Comparison of ENCODE assay signal across 28 mouse cellular contexts in the genomic region with DNA sequence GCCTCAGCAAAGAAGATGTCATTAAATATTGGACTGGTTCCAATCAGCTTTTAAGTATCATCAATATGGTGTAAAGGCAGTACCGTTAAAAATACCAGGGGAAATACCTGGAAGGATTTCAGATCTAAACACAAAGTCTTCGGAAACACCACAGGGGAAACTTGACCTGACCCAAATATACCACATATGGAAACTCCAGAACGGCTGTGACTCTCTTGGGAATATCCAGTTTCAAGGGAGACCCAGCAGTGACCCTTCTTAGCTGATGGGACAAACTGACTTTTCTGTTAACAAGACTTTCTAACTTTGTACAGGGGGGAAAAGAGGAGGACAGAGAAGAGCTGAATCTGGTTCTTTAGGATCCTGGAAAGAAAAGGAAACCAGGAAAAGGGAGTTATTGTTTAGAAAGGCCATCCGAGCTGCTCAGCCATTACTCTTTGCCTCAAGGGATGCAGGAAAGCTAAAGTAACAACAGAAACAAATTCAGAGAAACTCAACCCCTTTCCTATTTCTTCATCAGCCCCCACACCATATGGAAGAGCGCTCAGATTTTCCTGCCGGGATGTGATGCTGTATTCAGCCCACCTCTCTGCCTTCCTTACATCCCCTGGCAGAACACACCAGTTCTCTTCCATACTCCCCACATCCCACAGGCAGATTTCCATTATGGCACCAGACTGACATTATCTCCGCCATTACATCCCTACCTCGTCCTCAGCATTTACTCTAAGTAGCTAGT. TPM values are rescaled to one million over a fixed set of nuclear protein-coding genes. Genes with fewer than 3 reads are reported as not detected.
DNase-seq lines count a peak whose midpoint lies in the region; ATAC-seq lines count a peak whose summit lies in the region.
"Had no signal": no experiment of that assay in that cellular context is flagged by ENCODE, and none has a peak within 500 bp of the region (broad histone marks: within the 10 kb centered on the region; RNA-seq: fewer than 3 reads in every experiment).

No protein-coding gene starts in this region.

- WGBS in kidney, embryonic 14.5 days: 37% methylated on average over 8 of the region's 8 CpGs
- 79% methylated on average over 8 of the region's 8 CpGs for WGBS in midbrain, embryonic 11.5 days
- 88% methylated on average over 8 of the region's 8 CpGs for WGBS in midbrain, embryonic 14.5 days
- WGBS in embryonic facial prominence, embryonic 11.5 days: 37% methylated on average over 8 of the region's 8 CpGs
- WGBS in forebrain, embryonic 10.5 days: 78% methylated on average over 8 of the region's 8 CpGs

- peaks cover 9% of the 10 kb centered on the region; the same call in 1 of the 2 replicates for H3K36me3 ChIP-seq in kidney, embryonic 14.5 days (ENCODE audit: control insufficient read depth, insufficient read depth, low read length)
- H3K36me3 ChIP-seq in midbrain, embryonic 11.5 days (ENCODE audit: control insufficient read depth, insufficient read depth, low read length): no peaks in the 10 kb centered on the region; the same call in 1 of the 2 replicates
- H3K36me3 ChIP-seq in midbrain, embryonic 14.5 days (ENCODE audit: control insufficient read depth, insufficient read depth, low read length): peaks cover 10% of the 10 kb centered on the region
- H3K36me3 ChIP-seq in embryonic facial prominence, embryonic 11.5 days (replicated peaks; ENCODE audit: control insufficient read depth, insufficient read depth, low read depth, low read length): peaks cover 2% of the 10 kb centered on the region
- H3K36me3 ChIP-seq in forebrain, embryonic 10.5 days (replicated peaks): peaks cover 15% of the 10 kb centered on the region

- no peak for DNase-seq in kidney, postnatal 25 days
- DNase-seq in midbrain, embryonic 11.5 days (ENCODE audit: low spot score, missing footprints): peak; percentile 28
- no peak for DNase-seq in midbrain, embryonic 14.5 days
- DNase-seq in embryonic facial prominence, embryonic 11.5 days (ENCODE audit: low spot score): peak; percentile 83
- DNase-seq in forebrain, embryonic 10.5 days (ENCODE audit: extremely low spot score, low spot score): no peak
- no peak for DNase-seq in layer of hippocampus, adult 8-10 months (ENCODE audit: low spot score in 2 of 2)
- DNase-seq: adrenal gland, postnatal 10 days; cerebellum, adult 2 months; cerebellum, postnatal 25 days; gastrocnemius, postnatal 36 days; heart, postnatal 36 days; kidney, adult 11 months; lung, adult 2 months; lung, postnatal 14 days; right cerebral cortex, postnatal 14 days; thymus, postnatal 14 days had no signal

- peak; percentile 69; the same call in 1 of the 2 replicates for ATAC-seq in kidney, embryonic 14.5 days (ENCODE audit: low FRiP score, low TSS enrichment)
- no peak for ATAC-seq in midbrain, embryonic 11.5 days (ENCODE audit: low FRiP score)
- ATAC-seq in midbrain, embryonic 14.5 days (ENCODE audit: low FRiP score, low TSS enrichment): no peak
- ATAC-seq in embryonic facial prominence, embryonic 11.5 days (replicated peaks; ENCODE audit: insufficient number of reproducible peaks, low FRiP score, low TSS enrichment, low read depth): peak; percentile 71
- ATAC-seq: forebrain, embryonic 15.5 days; liver, embryonic 12.5 days had no signal

- H3K27ac ChIP-seq in kidney, embryonic 14.5 days (ENCODE audit: low read depth, low read length): no peak overlapping the region
- no peak overlapping the region for H3K27ac ChIP-seq in midbrain, embryonic 11.5 days (ENCODE audit: low read depth, low read length)
- H3K27ac ChIP-seq in midbrain, embryonic 14.5 days (replicated peaks; ENCODE audit: low read depth, low read length): no peak overlapping the region
- no peak overlapping the region for H3K27ac ChIP-seq in embryonic facial prominence, embryonic 11.5 days (replicated peaks; ENCODE audit: low read depth, low read length)
- H3K27ac ChIP-seq in forebrain, embryonic 10.5 days: no peak overlapping the region
- H3K27ac ChIP-seq: embryonic facial prominence, embryonic 13.5 days; forebrain, embryonic 15.5 days; heart, embryonic 15.5 days; hindbrain, embryonic 13.5 days; limb, embryonic 12.5 days; liver, embryonic 12.5 days; midbrain, embryonic 12.5 days; stomach, postnatal 0 days had no signal

- H3K27me3 ChIP-seq in kidney, embryonic 14.5 days (ENCODE audit: control insufficient read depth, insufficient read depth, low read length): no peaks in the 10 kb centered on the region
- H3K27me3 ChIP-seq in midbrain, embryonic 11.5 days (ENCODE audit: control insufficient read depth, insufficient read depth, low read length): no peaks in the 10 kb centered on the region; the same call in 1 of the 2 replicates
- H3K27me3 ChIP-seq in midbrain, embryonic 14.5 days (ENCODE audit: control insufficient read depth, insufficient read depth, low read length): no peaks in the 10 kb centered on the region
- H3K27me3 ChIP-seq in embryonic facial prominence, embryonic 11.5 days (ENCODE audit: control insufficient read depth, insufficient read depth, low read length): no peaks in the 10 kb centered on the region
- 0 out of 2 replicates have a peak, but pooled peaks cover 6% of the 10 kb centered on the region for H3K27me3 ChIP-seq in forebrain, embryonic 10.5 days (ENCODE audit: poor library complexity, severe bottlenecking)
- H3K27me3 ChIP-seq: embryonic facial prominence, embryonic 13.5 days; forebrain, embryonic 15.5 days; heart, embryonic 15.5 days; limb, embryonic 12.5 days; liver, embryonic 12.5 days had no signal

- no peak overlapping the region for H3K4me2 ChIP-seq in kidney, embryonic 14.5 days (replicated peaks; ENCODE audit: low read depth, low read length)
- H3K4me2 ChIP-seq in midbrain, embryonic 11.5 days: no peak overlapping the region
- H3K4me2 ChIP-seq in midbrain, embryonic 14.5 days (ENCODE audit: low read length): no peak overlapping the region
- no peak overlapping the region for H3K4me2 ChIP-seq in embryonic facial prominence, embryonic 11.5 days (ENCODE audit: low read depth, low read length)
- H3K4me2 ChIP-seq: embryonic facial prominence, embryonic 13.5 days; forebrain, embryonic 15.5 days; heart, embryonic 15.5 days; hindbrain, embryonic 13.5 days; limb, embryonic 12.5 days; liver, embryonic 12.5 days; midbrain, embryonic 12.5 days had no signal

- peaks cover 5% of the 10 kb centered on the region; the same call in 1 of the 2 replicates for H3K4me1 ChIP-seq in kidney, embryonic 14.5 days (ENCODE audit: control insufficient read depth, insufficient read depth, low read length)
- H3K4me1 ChIP-seq in midbrain, embryonic 11.5 days (ENCODE audit: control insufficient read depth, insufficient read depth, low read length): peaks cover 8% of the 10 kb centered on the region
- peaks cover 6% of the 10 kb centered on the region; the same call in 1 of the 2 replicates for H3K4me1 ChIP-seq in midbrain, embryonic 14.5 days (ENCODE audit: control insufficient read depth, insufficient read depth, low read length)
- no peaks in the 10 kb centered on the region for H3K4me1 ChIP-seq in embryonic facial prominence, embryonic 11.5 days (ENCODE audit: control insufficient read depth, insufficient read depth, low read length)
- H3K4me1 ChIP-seq in forebrain, embryonic 10.5 days: peaks cover 20% of the 10 kb centered on the region

- H3K9ac ChIP-seq in kidney, embryonic 14.5 days (ENCODE audit: low read depth, low read length): no peak overlapping the region
- H3K9ac ChIP-seq in midbrain, embryonic 11.5 days (ENCODE audit: low read length): no peak overlapping the region
- no peak overlapping the region for H3K9ac ChIP-seq in midbrain, embryonic 14.5 days (replicated peaks; ENCODE audit: low read length)
- no peak overlapping the region for H3K9ac ChIP-seq in embryonic facial prominence, embryonic 11.5 days (replicated peaks; ENCODE audit: low read length)
- H3K9ac ChIP-seq: embryonic facial prominence, embryonic 13.5 days; forebrain, embryonic 15.5 days; heart, embryonic 15.5 days; hindbrain, embryonic 13.5 days; limb, embryonic 12.5 days; liver, embryonic 12.5 days; midbrain, embryonic 12.5 days had no signal

- no peak overlapping the region for H3K4me3 ChIP-seq in kidney, embryonic 14.5 days (ENCODE audit: low read length)
- H3K4me3 ChIP-seq in midbrain, embryonic 11.5 days (ENCODE audit: low read depth, low read length): no peak overlapping the region
- no peak overlapping the region for H3K4me3 ChIP-seq in midbrain, embryonic 14.5 days (replicated peaks; ENCODE audit: low read depth, low read length)
- no peak overlapping the region for H3K4me3 ChIP-seq in embryonic facial prominence, embryonic 11.5 days (ENCODE audit: low read depth, low read length)
- no peak overlapping the region for H3K4me3 ChIP-seq in forebrain, embryonic 10.5 days
- H3K4me3 ChIP-seq: embryonic facial prominence, embryonic 13.5 days; forebrain, embryonic 15.5 days; heart, embryonic 15.5 days; hindbrain, embryonic 13.5 days; limb, embryonic 12.5 days; liver, embryonic 12.5 days; midbrain, embryonic 12.5 days had no signal

- no peaks in the 10 kb centered on the region for H3K9me3 ChIP-seq in kidney, embryonic 14.5 days (ENCODE audit: control insufficient read depth, low read length)
- no peaks in the 10 kb centered on the region for H3K9me3 ChIP-seq in midbrain, embryonic 11.5 days (ENCODE audit: control insufficient read depth, low read length)
- no peaks in the 10 kb centered on the region for H3K9me3 ChIP-seq in midbrain, embryonic 14.5 days (ENCODE audit: control insufficient read depth, low read length)
- H3K9me3 ChIP-seq in embryonic facial prominence, embryonic 11.5 days (replicated peaks; ENCODE audit: control insufficient read depth, low read length): no peaks in the 10 kb centered on the region
- no peaks in the 10 kb centered on the region for H3K9me3 ChIP-seq in forebrain, embryonic 10.5 days
- H3K9me3 ChIP-seq: embryonic facial prominence, embryonic 13.5 days; forebrain, embryonic 15.5 days; heart, embryonic 15.5 days; hindbrain, embryonic 13.5 days; limb, embryonic 12.5 days; liver, embryonic 12.5 days; midbrain, embryonic 12.5 days had no signal

RNA-seq across cellular contexts. Expression of a gene that starts 1.8 kb away (rescaled TPM):
- polyA plus RNA-seq in kidney, embryonic 14.5 days (2014; fragmentation: Nextera tagmentation; extraction: Ambion mirVana): 103 and 114 TPM in 2 replicates
- 104 and 116 TPM in 2 replicates for polyA plus RNA-seq in midbrain, embryonic 11.5 days (2014; fragmentation: Nextera tagmentation; extraction: Ambion mirVana)
- polyA plus RNA-seq in midbrain, embryonic 14.5 days (2014; fragmentation: Nextera tagmentation; extraction: Ambion mirVana): 114 and 120 TPM in 2 replicates
- polyA plus RNA-seq in embryonic facial prominence, embryonic 11.5 days (2014; fragmentation: Nextera tagmentation; extraction: Ambion mirVana): 83.6 and 86.1 TPM in 2 replicates
- 75.5 and 79.5 TPM in 2 replicates for polyA plus RNA-seq in forebrain, embryonic 10.5 days (2016; fragmentation: Nextera tagmentation; extraction: Ambion mirVana)
- 10 to 100 TPM; 29.0 to 34.0 (median 30.1) TPM for total RNA-seq in layer of hippocampus, adult 8-10 months (2022)

RNA-seq across cellular contexts. Expression of a gene that starts 17.6 kb away (rescaled TPM):
- not detected in 2 replicates for polyA plus RNA-seq in kidney, embryonic 14.5 days (2014; fragmentation: Nextera tagmentation; extraction: Ambion mirVana)
- 0.07 TPM in 1 of 2 replicates, not detected in the other for polyA plus RNA-seq in midbrain, embryonic 11.5 days (2014; fragmentation: Nextera tagmentation; extraction: Ambion mirVana)
- polyA plus RNA-seq in midbrain, embryonic 14.5 days (2014; fragmentation: Nextera tagmentation; extraction: Ambion mirVana): not detected in 2 replicates
- 0.13 and 0.21 TPM in 2 replicates for polyA plus RNA-seq in embryonic facial prominence, embryonic 11.5 days (2014; fragmentation: Nextera tagmentation; extraction: Ambion mirVana)
- polyA plus RNA-seq in forebrain, embryonic 10.5 days (2016; fragmentation: Nextera tagmentation; extraction: Ambion mirVana): 0.04 TPM in 1 of 2 replicates, not detected in the other
- total RNA-seq in layer of hippocampus, adult 8-10 months (2022): not detected
- total RNA-seq: megakaryocyte progenitor cell, adult 5-6 weeks; monocyte, adult 5-6 weeks; neutrophil, adult 5-6 weeks had no signal
- polyA plus RNA-seq: embryonic facial prominence, embryonic 13.5 days; forebrain, embryonic 15.5 days; heart, embryonic 15.5 days; hindbrain, embryonic 13.5 days; liver, embryonic 12.5 days; midbrain, embryonic 12.5 days had no signal

RNA-seq across cellular contexts. Expression of a gene that starts 37.9 kb away (rescaled TPM):
- 134 and 156 TPM in 2 replicates for polyA plus RNA-seq in kidney, embryonic 14.5 days (2014; fragmentation: Nextera tagmentation; extraction: Ambion mirVana)
- 129 and 143 TPM in 2 replicates for polyA plus RNA-seq in midbrain, embryonic 11.5 days (2014; fragmentation: Nextera tagmentation; extraction: Ambion mirVana)
- 37.7 and 41.9 TPM in 2 replicates for polyA plus RNA-seq in midbrain, embryonic 14.5 days (2014; fragmentation: Nextera tagmentation; extraction: Ambion mirVana)
- polyA plus RNA-seq in embryonic facial prominence, embryonic 11.5 days (2014; fragmentation: Nextera tagmentation; extraction: Ambion mirVana): 149 and 164 TPM in 2 replicates
- 191 and 208 TPM in 2 replicates for polyA plus RNA-seq in forebrain, embryonic 10.5 days (2016; fragmentation: Nextera tagmentation; extraction: Ambion mirVana)
- total RNA-seq in layer of hippocampus, adult 8-10 months (2022): 10 to 100 TPM in 2 of 4 experiments, 1 to 10 TPM in 2; 7.5 to 11.5 (median 10.0) TPM

RNA-seq across cellular contexts. Expression of a gene that starts 37.9 kb away (rescaled TPM):
- polyA plus RNA-seq in kidney, embryonic 14.5 days (2014; fragmentation: Nextera tagmentation; extraction: Ambion mirVana): 9.5 and 14.2 TPM in 2 replicates
- 13.5 and 17.8 TPM in 2 replicates for polyA plus RNA-seq in midbrain, embryonic 11.5 days (2014; fragmentation: Nextera tagmentation; extraction: Ambion mirVana)
- polyA plus RNA-seq in midbrain, embryonic 14.5 days (2014; fragmentation: Nextera tagmentation; extraction: Ambion mirVana): 18.8 and 24.6 TPM in 2 replicates
- 12.1 and 13.4 TPM in 2 replicates for polyA plus RNA-seq in embryonic facial prominence, embryonic 11.5 days (2014; fragmentation: Nextera tagmentation; extraction: Ambion mirVana)
- polyA plus RNA-seq in forebrain, embryonic 10.5 days (2016; fragmentation: Nextera tagmentation; extraction: Ambion mirVana): 16.0 and 18.0 TPM in 2 replicates
- 10 to 100 TPM; 17.1 to 21.8 (median 21.0) TPM for total RNA-seq in layer of hippocampus, adult 8-10 months (2022)

Comparison
In these comparisons a context has a peak if more than half of its experiments do, and no peak if none do; other contexts are left out.
1. DNase-seq: peak in midbrain, embryonic 11.5 days (single experiment) and embryonic facial prominence, embryonic 11.5 days (single experiment); none in kidney, postnatal 25 days (0 of 2), midbrain, embryonic 14.5 days (single experiment), forebrain, embryonic 10.5 days (single experiment) and layer of hippocampus, adult 8-10 months (0 of 2).
2. ATAC-seq: peak in kidney, embryonic 14.5 days (single experiment) and embryonic facial prominence, embryonic 11.5 days (single experiment); none in midbrain, embryonic 11.5 days (single experiment) and midbrain, embryonic 14.5 days (single experiment).